Mouse (Mus musculus) forebrain, embryonic 10.5 days (tissue): ENCODE results near the gene Olfr1505. TPM values are rescaled to one million over a fixed set of nuclear protein-coding genes. Genes with fewer than 3 reads are reported as not detected.

Experiments used
- DNase-seq: peaks from one replicate; pipeline ENCODE4 v3.0.0-alpha.2; 2017; ENCODE audit warnings: low spot score; ENCODE audit errors: extremely low spot score
- H3K27ac ChIP-seq: fragments of 300-500 bp; sonication (generic); 2 replicates; pipeline ENCODE4 v1.5.1; 2016; ENCODE audit warnings: mild to moderate bottlenecking
- H3K27me3 ChIP-seq: fragments of 300-500 bp; sonication (generic); 2 replicates; pipeline ENCODE4 v1.6.1; 2016; ENCODE audit warnings: mild to moderate bottlenecking; ENCODE audit not compliant: poor library complexity, severe bottlenecking
- H3K36me3 ChIP-seq: fragments of 300-500 bp; sonication (generic); replicated peaks from 2 replicates; pipeline ENCODE4 v1.6.1; 2016; ENCODE audit warnings: mild to moderate bottlenecking, moderate library complexity
- H3K4me1 ChIP-seq: fragments of 300-500 bp; sonication (generic); 2 replicates; pipeline ENCODE4 v1.6.1; 2016
- H3K4me3 ChIP-seq: fragments of 300-500 bp; sonication (generic); 2 replicates; pipeline ENCODE4 v1.5.1; 2016; ENCODE audit warnings: mild to moderate bottlenecking, moderate library complexity
- H3K9me3 ChIP-seq: fragments of 300-500 bp; sonication (generic); 2 replicates; pipeline ENCODE4 v1.6.1; 2016; ENCODE audit warnings: mild to moderate bottlenecking, moderate library complexity
- WGBS: fragments of 180-500 bp; shearing (Covaris S2); methylation state at CpG from one replicate; pipeline ENCODE4 v1.1.7; 2016; 5-methylcytosine and 5-hydroxymethylcytosine counted together
- polyA plus RNA-seq: library from polyadenylated mRNA; unstranded; fragments of >200 nt; fragmentation: Nextera tagmentation; extraction: Ambion mirVana; gene quantifications from 2 replicates; pipeline ENCODE4 v1.2.1, GENCODE M21; 2016

Gene Olfr1505
- polyA plus RNA-seq = not detected in 2 replicates

GRCm38 (mm10) chr19:13913230-13913629 is at the start of gene Olfr1505:
Olfr1505 (plus strand) TSS chr19:13913530.
- H3K4me1 ChIP-seq = no peaks in the 10 kb centered on the region
- 90% methylated on average over 2 of the region's 2 CpGs for WGBS
- no peaks in the 10 kb centered on the region for H3K27me3 ChIP-seq
- H3K9me3 ChIP-seq = 0 out of 2 replicates have a peak, but pooled peaks cover 4% of the 10 kb centered on the region
- H3K27ac ChIP-seq = no peak within 1 kb of the TSS
- no peak within 1 kb of the TSS for H3K4me3 ChIP-seq
- no peak for DNase-seq
- H3K36me3 ChIP-seq = no peaks in the 10 kb centered on the region

- no peaks in the 10 kb centered on the region for H3K4me1 ChIP-seq
- WGBS = 81% methylated on average over 1 of the region's 1 CpGs
- no peak for DNase-seq
Observed at GRCm38 (mm10) chr19:13897828-13898227, 15.5 kb upstream of the Olfr1505 start, which contains the start of gene Olfr1504. Olfr1504 (minus strand) TSS chr19:13897928.

More at GRCm38 (mm10) chr19:13897828-13898227, 15.5 kb upstream of the Olfr1505 start, which contains the start of gene Olfr1504:
- H3K27ac ChIP-seq = no peak within 1 kb of the TSS
- no peaks in the 10 kb centered on the region for H3K27me3 ChIP-seq
- H3K4me3 ChIP-seq = no peak within 1 kb of the TSS
- H3K36me3 ChIP-seq = no peaks in the 10 kb centered on the region
- no peaks in the 10 kb centered on the region for H3K9me3 ChIP-seq

Other genes starting within 250 kb of the Olfr1505 start
- gene Olfr1491, start 216.3 kb upstream of the Olfr1505 start, polyA plus RNA-seq = not detected in 2 replicates
- gene Olfr1493-ps1, start 190.3 kb upstream of the Olfr1505 start, polyA plus RNA-seq = not detected in 2 replicates
- gene Olfr1494, start 173.8 kb upstream of the Olfr1505 start, polyA plus RNA-seq = not detected in 2 replicates
- not detected in 2 replicates for gene Olfr1495, start 148.9 kb upstream of the Olfr1505 start, polyA plus RNA-seq
- not detected in 2 replicates for gene Olfr1496, start 135.7 kb upstream of the Olfr1505 start, polyA plus RNA-seq
- not detected in 2 replicates for gene Olfr1497, start 115.3 kb upstream of the Olfr1505 start, polyA plus RNA-seq
- gene Olfr1499, start 94.1 kb upstream of the Olfr1505 start, polyA plus RNA-seq = not detected in 2 replicates
- gene Olfr1500, start 83.0 kb upstream of the Olfr1505 start, polyA plus RNA-seq = not detected in 2 replicates
- gene Olfr1501, start 62.8 kb upstream of the Olfr1505 start, polyA plus RNA-seq = not detected in 2 replicates
- gene Olfr1502, start 51.7 kb upstream of the Olfr1505 start, polyA plus RNA-seq = not detected in 2 replicates
- gene Olfr1504, start 15.6 kb upstream of the Olfr1505 start, polyA plus RNA-seq = not detected in 2 replicates